Mouse (Mus musculus) thymus, postnatal 10 days (tissue): Measurements from ENCODE around the gene C1qbp.

Source experiments
- DNase-seq, 2 experiments: peaks; one replicate each; pipeline ENCODE4 v3.0.0; 2021; ENCODE audit warnings: low spot score in 2 of 2

Gene C1qbp

DNA sequence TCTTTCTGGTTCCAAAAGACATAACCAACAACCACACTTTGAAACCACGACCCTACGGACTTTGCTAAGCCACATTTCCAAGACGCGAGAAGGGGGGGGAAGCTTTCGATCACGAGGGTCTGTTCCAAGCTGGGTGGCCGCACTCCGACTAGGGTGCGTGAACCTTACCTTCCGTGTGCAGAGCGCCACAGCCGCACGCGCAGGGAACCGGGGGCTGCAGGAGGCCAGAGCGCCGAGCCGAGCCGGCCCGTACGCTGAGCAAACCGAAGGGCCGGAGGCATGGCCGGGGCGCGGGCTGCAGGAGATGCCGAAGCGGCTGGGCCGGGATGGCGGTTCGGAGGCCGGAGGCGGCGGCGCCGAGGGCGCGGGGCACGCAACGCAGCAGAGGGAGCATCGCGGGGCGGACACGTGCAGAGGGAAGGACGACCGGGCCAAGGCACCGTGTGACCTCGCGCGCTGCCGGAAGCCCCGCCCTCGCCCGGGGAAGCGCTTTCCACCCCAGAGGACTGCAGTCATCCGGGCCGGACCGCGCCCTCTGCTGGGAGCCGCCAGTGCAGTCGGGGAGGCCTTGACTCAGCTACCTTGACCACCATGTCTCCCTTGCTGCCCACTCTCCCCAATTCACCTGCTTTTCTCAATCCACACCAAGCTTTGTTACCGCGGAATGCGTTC is at the start of gene C1qbp:
Gene C1qbp (minus strand): TSS at position 470 of the 672 bp plus-strand sequence.
- peak; percentile 84 to 96 for DNase-seq

DNA sequence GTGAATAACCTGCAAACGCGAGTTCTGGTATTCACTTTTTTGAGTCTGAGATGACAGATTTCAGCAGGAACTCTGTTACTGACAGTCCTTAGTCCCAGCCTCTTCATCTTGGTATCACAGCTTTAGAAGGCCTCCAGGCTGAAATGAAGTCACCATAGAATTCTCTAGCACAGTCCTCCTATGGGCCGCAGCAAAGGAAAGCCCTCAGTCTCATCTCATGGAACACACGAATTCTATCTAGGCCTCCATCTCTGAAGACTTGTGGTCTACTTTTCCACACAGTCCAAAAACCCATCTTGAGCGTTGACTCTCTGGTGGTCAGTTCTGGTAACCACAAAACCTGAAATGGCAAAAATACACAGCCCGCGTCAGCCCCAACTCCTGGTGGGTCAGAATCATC is 49.2 kb upstream of the C1qbp start:
- no peak for DNase-seq

- no peak for DNase-seq
These were observed 46.7 kb upstream of the C1qbp start for GRCm38 (mm10) chr11:71029403-71030118.

DNA sequence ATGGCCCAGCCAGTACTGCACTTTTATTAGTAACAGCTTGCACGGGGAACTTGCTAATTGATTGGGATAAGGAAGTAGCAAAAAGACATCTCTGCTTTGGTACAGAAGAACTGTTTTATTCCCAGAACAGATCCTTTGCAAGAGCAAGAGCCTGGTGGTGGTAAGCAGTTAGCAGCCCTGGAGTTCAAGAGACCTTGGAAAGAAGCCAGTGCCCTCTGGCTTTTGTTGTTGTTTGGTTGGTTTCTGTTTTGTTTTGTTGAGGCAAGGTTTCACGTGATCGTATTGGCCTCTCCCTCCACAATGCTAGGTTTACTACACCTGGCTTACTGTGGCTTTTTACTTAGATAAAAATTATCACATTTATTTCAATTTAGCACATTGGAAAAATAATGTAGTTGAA is 45.5 kb upstream of the C1qbp start:
- DNase-seq = no peak

- DNase-seq = peak; percentile 95 to 99
These were observed 36.6 kb upstream of the C1qbp start, which contains the start of the genes Mis12 and Derl2 for GRCm38 (mm10) chr11:71019201-71020068. Gene Mis12 (plus strand): TSS chr11:71019611. Gene Derl2 (minus strand): TSS chr11:71019841.

GRCm38 (mm10) chr11:71018416-71019200 is 35.8 kb upstream of the C1qbp start:
- DNase-seq = no peak

DNA sequence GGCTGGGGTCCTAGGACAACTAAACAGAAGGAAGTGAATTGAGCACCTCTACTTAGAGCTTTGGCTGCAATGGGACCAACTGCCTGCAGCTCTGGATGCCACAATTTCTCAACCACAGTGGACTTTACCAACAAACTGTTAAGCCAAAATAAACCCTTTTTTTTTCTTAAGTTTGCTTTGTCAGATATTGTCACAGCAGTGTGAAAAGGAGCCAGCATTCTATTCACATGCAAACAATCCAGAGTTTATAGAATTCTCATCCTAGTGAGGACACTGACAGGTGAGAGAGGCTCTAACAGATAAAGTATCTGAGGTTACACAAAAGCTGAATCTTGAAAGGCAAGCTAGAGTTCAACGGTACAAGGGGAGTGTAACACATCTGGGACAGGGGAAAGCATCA is 34.2 kb upstream of the C1qbp start:
- no peak for DNase-seq

GRCm38 (mm10) chr11:71012743-71013142 is 29.9 kb upstream of the C1qbp start:
- no peak for DNase-seq

GRCm38 (mm10) chr11:71008321-71008720 is 25.5 kb upstream of the C1qbp start:
- no peak for DNase-seq

- no peak for DNase-seq
These were observed 25.0 kb upstream of the C1qbp start for GRCm38 (mm10) chr11:71007831-71008230.

- DNase-seq = no peak
These were observed 24.2 kb upstream of the C1qbp start for GRCm38 (mm10) chr11:71007026-71007425.

DNA sequence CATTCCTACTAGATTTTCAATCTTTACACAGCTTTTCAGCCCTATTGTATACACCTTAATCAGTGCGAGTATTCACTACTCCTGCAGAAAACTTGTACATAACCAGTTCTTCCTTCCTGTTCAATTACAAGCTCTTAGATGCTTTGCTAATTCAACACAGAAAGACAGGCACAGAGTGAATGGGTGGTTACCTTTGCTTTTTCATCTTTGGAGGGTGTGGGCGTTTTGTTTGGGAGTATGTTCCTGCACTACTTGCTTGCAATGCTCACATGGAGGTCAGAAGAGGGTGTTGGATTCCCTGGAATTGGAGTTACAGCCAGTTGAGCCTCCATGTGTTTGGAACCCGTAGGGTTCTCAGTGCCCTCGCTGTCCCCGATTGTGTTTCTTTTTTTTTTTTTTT is 22.2 kb upstream of the C1qbp start:
- no peak for DNase-seq

- peak; percentile 88 to 91 for DNase-seq
These were observed 21.5 kb upstream of the C1qbp start, which contains the start of gene Dhx33 for GRCm38 (mm10) chr11:71004316-71004773. Gene Dhx33 (minus strand): TSS chr11:71004437.

- DNase-seq = no peak
These were observed 20.9 kb upstream of the C1qbp start for GRCm38 (mm10) chr11:71003611-71004315.

- DNase-seq = no peak
These were observed 18.3 kb upstream of the C1qbp start for GRCm38 (mm10) chr11:71001167-71001566.

GRCm38 (mm10) chr11:70982030-70982429 is 796 bp downstream of the C1qbp start:
- no peak for DNase-seq

GRCm38 (mm10) chr11:70980751-70981510 is 1.9 kb downstream of the C1qbp start:
- no peak for DNase-seq

DNA sequence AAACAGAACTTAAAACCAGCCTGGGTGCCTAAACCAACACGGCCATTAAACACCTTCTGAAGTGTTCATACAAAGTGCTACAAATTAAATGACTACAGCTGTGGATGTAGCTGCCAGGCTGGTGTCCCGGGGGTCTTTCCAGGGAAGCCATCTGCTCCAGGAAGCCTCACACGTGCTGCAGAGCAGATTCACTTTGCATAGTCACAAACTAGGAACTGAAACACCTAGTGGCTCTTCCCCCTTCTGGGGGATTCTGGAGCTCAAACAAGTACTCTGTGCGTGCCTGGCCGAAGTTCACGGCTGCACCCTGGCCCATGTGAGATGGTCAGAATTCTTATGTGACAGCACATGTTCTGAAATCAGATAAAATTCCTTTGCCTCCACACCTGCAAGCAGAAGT is 2.6 kb downstream of the C1qbp start:
- DNase-seq = no peak

DNA sequence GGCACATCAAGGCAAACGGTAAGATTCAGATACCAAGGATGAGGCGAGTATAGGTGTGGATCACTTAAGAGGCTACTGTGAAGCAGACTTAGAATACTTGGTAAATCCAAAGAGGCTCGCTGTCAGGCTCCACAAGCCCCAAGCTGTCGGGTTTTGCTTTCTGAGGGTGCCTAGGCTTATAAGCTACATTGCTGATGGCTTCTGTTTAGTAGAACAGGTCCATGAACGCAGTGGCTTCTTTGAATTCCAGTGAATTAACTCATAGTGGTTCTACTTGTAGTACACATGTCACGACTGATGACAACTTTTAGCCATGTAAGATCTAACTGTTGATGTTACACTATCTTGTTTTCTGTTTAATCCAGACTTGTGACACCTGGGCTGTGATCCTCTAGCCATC is 5.5 kb downstream of the C1qbp start:
- DNase-seq = no peak

DNA sequence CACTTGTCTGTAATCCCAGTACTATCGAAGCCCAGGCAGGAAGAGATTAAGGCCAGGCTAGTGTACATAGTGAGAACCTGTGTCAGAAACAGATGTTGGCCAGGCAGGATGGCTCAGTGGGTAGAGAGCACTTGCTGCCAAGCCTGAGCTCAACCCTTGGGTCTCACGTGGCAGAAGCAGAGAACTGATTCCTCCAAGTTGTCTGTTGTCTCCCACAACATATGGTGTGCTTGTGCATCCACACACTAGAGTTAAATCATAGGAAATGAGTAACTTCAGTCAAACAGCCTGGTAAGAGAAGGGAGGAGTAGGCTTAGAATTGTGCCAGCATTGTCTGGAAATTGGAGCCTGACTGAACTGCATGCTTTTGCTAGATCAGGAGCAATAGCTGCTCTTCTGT is 7.6 kb downstream of the C1qbp start:
- DNase-seq = no peak
